ENCODE assay signal across 8 mouse cellular contexts in genomic region chr11:61590516-61591213, GRCm38 (mm10). TPM values are rescaled to one million over a fixed set of nuclear protein-coding genes. Genes with fewer than 3 reads are reported as not detected.
DNase-seq lines count a peak whose midpoint lies in the region; ATAC-seq lines count a peak whose summit lies in the region.

No protein-coding gene starts in this region.

- no peak for ATAC-seq in kidney, embryonic 14.5 days (ENCODE audit: low FRiP score, low TSS enrichment)
- ATAC-seq in embryonic facial prominence, embryonic 13.5 days (ENCODE audit: insufficient number of reproducible peaks, insufficient read depth, low FRiP score, low TSS enrichment, low read depth): no peak
- peak; percentile 84; the same call in 1 of the 2 replicates for ATAC-seq in lung, embryonic 15.5 days (ENCODE audit: borderline replicate concordance, extremely low read depth, low FRiP score, low TSS enrichment)
- ATAC-seq in midbrain, embryonic 15.5 days (replicated peaks): no peak

- no peaks in the 10 kb centered on the region for H3K36me3 ChIP-seq in kidney, embryonic 14.5 days (ENCODE audit: control insufficient read depth, insufficient read depth, low read length)
- no peaks in the 10 kb centered on the region for H3K36me3 ChIP-seq in embryonic facial prominence, embryonic 13.5 days
- H3K36me3 ChIP-seq in lung, embryonic 15.5 days: no peaks in the 10 kb centered on the region
- no peaks in the 10 kb centered on the region for H3K36me3 ChIP-seq in midbrain, embryonic 15.5 days (replicated peaks)

- no peak overlapping the region for H3K4me3 ChIP-seq in kidney, embryonic 14.5 days (ENCODE audit: low read length)
- no peak overlapping the region for H3K4me3 ChIP-seq in embryonic facial prominence, embryonic 13.5 days
- no peak overlapping the region for H3K4me3 ChIP-seq in lung, embryonic 15.5 days
- H3K4me3 ChIP-seq in midbrain, embryonic 15.5 days: no peak overlapping the region

- intact Hi-C loops in heart, postnatal 25 days (cut with DNase I): no loop called here

- H3K4me1 ChIP-seq in kidney, embryonic 14.5 days (ENCODE audit: control insufficient read depth, insufficient read depth, low read length): no peaks in the 10 kb centered on the region
- peaks cover 7% of the 10 kb centered on the region for H3K4me1 ChIP-seq in embryonic facial prominence, embryonic 13.5 days
- H3K4me1 ChIP-seq in lung, embryonic 15.5 days: 0 out of 2 replicates have a peak, but pooled peaks cover 8% of the 10 kb centered on the region
- H3K4me1 ChIP-seq in midbrain, embryonic 15.5 days: no peaks in the 10 kb centered on the region

- H3K9me3 ChIP-seq in kidney, embryonic 14.5 days (ENCODE audit: control insufficient read depth, low read length): no peaks in the 10 kb centered on the region
- no peaks in the 10 kb centered on the region for H3K9me3 ChIP-seq in embryonic facial prominence, embryonic 13.5 days
- no peaks in the 10 kb centered on the region for H3K9me3 ChIP-seq in lung, embryonic 15.5 days
- H3K9me3 ChIP-seq in midbrain, embryonic 15.5 days: no peaks in the 10 kb centered on the region

- H3K27ac ChIP-seq in kidney, embryonic 14.5 days (ENCODE audit: low read depth, low read length): no peak overlapping the region
- no peak overlapping the region for H3K27ac ChIP-seq in embryonic facial prominence, embryonic 13.5 days
- H3K27ac ChIP-seq in lung, embryonic 15.5 days: peak overlapping the region; percentile 56
- H3K27ac ChIP-seq in midbrain, embryonic 15.5 days: no peak overlapping the region

- no peak overlapping the region for H3K9ac ChIP-seq in kidney, embryonic 14.5 days (ENCODE audit: low read depth, low read length)
- no peak overlapping the region for H3K9ac ChIP-seq in embryonic facial prominence, embryonic 13.5 days
- no peak overlapping the region for H3K9ac ChIP-seq in lung, embryonic 15.5 days
- H3K9ac ChIP-seq in midbrain, embryonic 15.5 days: no peak overlapping the region

- no peak overlapping the region for H3K4me2 ChIP-seq in kidney, embryonic 14.5 days (replicated peaks; ENCODE audit: low read depth, low read length)
- peak overlapping the region; percentile 9; the same call in 1 of the 2 replicates for H3K4me2 ChIP-seq in embryonic facial prominence, embryonic 13.5 days
- H3K4me2 ChIP-seq in lung, embryonic 15.5 days: no peak overlapping the region
- H3K4me2 ChIP-seq in midbrain, embryonic 15.5 days: no peak overlapping the region

- 40% methylated on average over 7 of the region's 7 CpGs for WGBS in kidney, embryonic 14.5 days
- 27% methylated on average over 7 of the region's 7 CpGs for WGBS in embryonic facial prominence, embryonic 13.5 days
- 37% methylated on average over 7 of the region's 7 CpGs for WGBS in lung, embryonic 15.5 days
- 50% methylated on average over 7 of the region's 7 CpGs for WGBS in midbrain, embryonic 15.5 days

- DNase-seq in kidney, adult 11 months: peak; percentile 58
- peak; percentile 56 for DNase-seq in heart, postnatal 25 days (ENCODE audit: low spot score)
- DNase-seq in frontal cortex, postnatal 14 days (ENCODE audit: low spot score in 2 of 2): no peak
- DNase-seq in right cerebral cortex, postnatal 4 days: no peak

- no peaks in the 10 kb centered on the region for H3K27me3 ChIP-seq in kidney, embryonic 14.5 days (ENCODE audit: control insufficient read depth, insufficient read depth, low read length)
- no peaks in the 10 kb centered on the region for H3K27me3 ChIP-seq in embryonic facial prominence, embryonic 13.5 days
- H3K27me3 ChIP-seq in lung, embryonic 15.5 days: no peaks in the 10 kb centered on the region
- no peaks in the 10 kb centered on the region for H3K27me3 ChIP-seq in midbrain, embryonic 15.5 days (replicated peaks)

RNA-seq across cellular contexts. Expression of gene Epn2, which starts 11.2 kb away (rescaled TPM):
- 20.0 and 31.3 TPM in 2 replicates for polyA plus RNA-seq in kidney, embryonic 14.5 days (2014; fragmentation: Nextera tagmentation; extraction: Ambion mirVana)
- polyA plus RNA-seq in embryonic facial prominence, embryonic 13.5 days (2015; fragmentation: Nextera tagmentation; extraction: Ambion mirVana): 30.0 and 34.0 TPM in 2 replicates
- total RNA-seq in heart, postnatal 25 days (2021): 10 to 100 TPM; 23.7 to 27.0 TPM
- polyA plus RNA-seq in lung, embryonic 15.5 days (2015; fragmentation: Nextera tagmentation; extraction: Ambion mirVana): 25.2 and 26.1 TPM in 2 replicates
- polyA plus RNA-seq in midbrain, embryonic 15.5 days (2015; fragmentation: Nextera tagmentation; extraction: Ambion mirVana): 76.2 and 78.3 TPM in 2 replicates

Comparison
In these comparisons a context has a peak if more than half of its experiments do, and no peak if none do; other contexts are left out.
1. DNase-seq: peak in kidney, adult 11 months (single experiment) and heart, postnatal 25 days (single experiment); none in frontal cortex, postnatal 14 days (0 of 2) and right cerebral cortex, postnatal 4 days (single experiment).